Mouse (Mus musculus) brain, embryonic 14.5 days (tissue): ENCODE measurements around the gene H2-D1.

Experiments
- CTCF ChIP-seq: fragments of 200-500 bp; IDR thresholded peaks from 2 replicates; pipeline ENCODE4 v1.5.1; 2012; ENCODE audit warnings: inconsistent platforms, mild to moderate bottlenecking, moderate library complexity, borderline replicate concordance; ENCODE audit not compliant: insufficient read depth, insufficient read length; ENCODE audit errors: extremely low read depth
- POLR2A ChIP-seq: fragments of 200-500 bp; IDR thresholded peaks from 2 replicates; pipeline ENCODE4 v1.6.1; 2012; ENCODE audit warnings: mild to moderate bottlenecking, inconsistent platforms, borderline replicate concordance; ENCODE audit not compliant: poor library complexity, insufficient read depth, insufficient read length, severe bottlenecking; ENCODE audit errors: extremely low read depth

GRCm38 (mm10) chr17:35280276-35280675, 17.7 kb downstream of the H2-D1 start:
- TF ChIP-seq CTCF (no peak), POLR2A (no peak)
